Mouse (Mus musculus): ENCODE results near the gene Tmem221.

GRCm38 (mm10) chr8:71572077-71572476 is 13.4 kb upstream of the Tmem221 start:
- TF ChIP-seq GATA1 (IDR thresholded peaks at IDR 0.05; ENCODE audit: borderline replicate concordance, low read length) = no peak
- no peak for TF ChIP-seq FLI1 (IDR thresholded peaks at IDR 0.05; ENCODE audit: low read length)
